Mouse (Mus musculus): ENCODE data around the gene Arhgap21.
A peak's percentile ranks its signal among the peaks of the same experiment; 100 is the strongest.

Gene Arhgap21

DNA sequence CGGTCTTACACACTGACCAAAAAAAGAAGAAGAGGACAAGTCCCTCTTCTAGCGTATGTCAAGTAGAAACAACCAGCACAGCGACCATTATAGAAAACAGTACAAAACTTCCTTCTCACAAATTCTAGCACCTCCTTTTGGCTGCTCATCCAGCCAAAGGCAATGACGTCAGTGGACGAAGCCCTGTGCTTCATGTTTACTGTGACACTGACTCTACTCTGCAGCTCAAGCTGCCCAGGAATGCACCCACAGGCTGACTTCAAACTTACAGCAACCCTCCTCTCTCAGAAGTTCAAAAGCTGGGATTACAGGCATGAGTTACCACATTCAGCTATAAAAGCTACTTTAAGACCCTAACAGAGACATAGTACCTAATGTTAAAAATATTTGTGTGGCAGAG, 72.2 kb downstream of the Arhgap21 start:
- no peak for DNase-seq (ENCODE audit: low read depth, low spot score)

DNA sequence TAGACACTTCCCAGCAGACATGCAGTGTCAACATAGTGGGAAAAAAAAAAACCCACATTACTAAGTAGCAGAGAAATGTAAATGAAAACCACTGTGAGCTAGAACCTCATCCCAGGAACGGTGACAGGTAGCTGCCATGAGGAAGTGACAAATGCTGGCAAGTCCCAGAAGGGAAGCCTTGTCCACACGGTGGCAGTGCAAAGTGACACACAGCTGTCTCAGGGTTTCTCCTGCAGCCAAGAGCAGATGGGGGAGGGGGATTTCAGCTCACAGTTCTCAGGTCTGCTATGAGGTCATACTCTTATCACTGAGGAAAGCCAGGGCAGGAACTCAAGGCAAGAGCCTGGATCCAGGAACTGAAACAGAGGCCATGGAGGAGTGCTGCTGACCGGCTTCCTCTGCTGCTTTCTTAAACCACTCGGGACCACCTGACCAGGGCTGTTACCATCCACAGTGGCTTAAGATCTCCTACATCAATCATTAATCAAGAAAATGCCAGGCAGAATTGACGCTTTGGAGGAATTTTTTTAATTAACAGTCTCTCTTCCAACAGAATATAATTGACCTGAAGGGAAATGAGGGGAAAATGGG, 74.5 kb downstream of the Arhgap21 start:
- DNase-seq (ENCODE audit: low read depth, low spot score) = peak; percentile 39

DNA sequence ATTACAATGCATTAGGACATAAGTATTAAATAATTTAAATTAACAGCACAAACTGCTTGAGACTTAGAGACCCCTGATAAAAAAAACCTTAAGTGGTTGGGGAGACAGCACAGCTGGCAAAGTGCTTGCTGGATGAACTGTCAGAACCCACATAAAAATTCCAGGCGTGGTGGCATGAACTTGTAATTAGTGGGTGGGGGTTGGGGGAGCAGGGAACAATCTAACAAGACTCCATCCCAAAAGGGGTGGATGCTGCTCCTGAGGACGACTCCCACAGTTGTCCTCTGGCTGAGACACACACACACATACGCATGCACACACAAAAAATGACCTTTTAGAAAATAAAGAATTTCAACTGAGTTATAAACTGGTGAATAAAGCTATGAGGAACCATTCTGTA, 79.9 kb downstream of the Arhgap21 start:
- no peak for DNase-seq (ENCODE audit: low read depth, low spot score)

DNA sequence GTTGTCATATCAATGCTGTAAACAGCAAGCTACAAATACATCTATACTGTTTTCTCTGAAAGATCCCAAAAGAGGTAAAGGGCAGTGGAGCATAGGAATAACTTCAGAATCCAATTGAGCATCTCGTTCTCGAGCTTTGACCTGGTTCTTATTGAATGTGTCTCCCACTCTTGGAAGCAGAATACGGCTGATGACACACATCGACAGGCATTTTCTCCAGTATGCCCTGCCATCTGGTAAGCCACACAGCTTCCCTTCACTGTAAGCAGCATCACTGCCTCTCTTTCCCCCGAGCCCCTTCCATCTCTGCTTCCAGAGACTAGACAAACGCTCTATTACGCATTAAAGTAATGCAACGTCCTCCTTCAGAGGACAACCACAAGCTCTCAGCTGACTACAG, 85.4 kb downstream of the Arhgap21 start:
- DNase-seq (ENCODE audit: low read depth, low spot score) = no peak

DNA sequence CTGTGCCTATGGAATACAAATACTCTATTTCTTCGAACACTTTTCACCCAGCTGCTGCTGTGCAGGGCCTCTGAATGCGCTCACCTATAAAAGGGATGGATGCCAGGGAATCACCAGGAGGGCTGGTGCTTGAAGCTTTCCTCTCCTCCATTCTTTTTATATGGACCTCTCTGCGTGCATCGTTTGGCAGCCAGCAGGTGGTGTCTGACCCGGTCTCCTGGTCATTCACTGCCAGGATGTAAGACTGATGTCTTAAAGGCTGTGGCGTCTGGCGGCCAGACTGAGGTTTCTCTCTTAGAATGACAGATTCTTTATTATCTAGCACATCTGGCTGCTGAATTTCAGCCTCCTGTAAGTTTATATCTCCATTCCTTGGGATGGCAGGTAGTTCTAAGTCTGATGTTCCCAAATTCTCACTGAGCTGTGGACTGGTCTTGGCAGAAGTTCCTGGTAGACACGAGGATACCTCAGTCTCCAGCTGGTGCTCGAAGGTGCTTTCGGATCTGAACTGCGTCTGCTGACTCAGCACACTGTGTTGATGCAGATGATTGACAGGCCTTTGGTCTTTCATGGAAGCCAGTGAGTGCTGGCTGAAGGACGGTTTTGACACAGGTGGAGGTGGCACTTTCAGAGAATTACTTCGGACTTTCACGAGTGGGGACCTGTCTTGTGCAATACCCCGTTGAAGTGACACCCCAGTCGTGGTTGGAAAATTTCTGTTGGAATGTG, 88.6 kb downstream of the Arhgap21 start:
- no peak for DNase-seq (ENCODE audit: low read depth, low spot score)

DNA sequence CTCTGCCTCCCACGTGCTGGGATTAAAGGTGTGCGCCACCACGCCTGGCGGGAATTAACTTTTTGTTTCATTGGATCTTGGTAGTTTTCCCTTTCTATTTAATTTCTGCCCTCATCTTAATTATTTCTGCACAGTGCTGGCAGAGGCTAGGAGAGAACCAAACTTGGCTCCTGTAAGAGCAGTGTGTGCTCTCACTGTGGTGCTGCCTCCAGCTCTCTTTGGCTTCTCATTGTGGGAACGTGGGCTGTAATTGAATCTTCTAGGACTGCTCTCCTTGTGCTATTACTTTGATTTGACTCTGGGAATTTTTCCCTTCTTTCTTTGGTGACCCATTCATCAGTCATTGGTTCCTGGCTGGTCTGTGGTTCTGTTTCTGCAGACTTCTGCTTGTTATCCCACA, 94.1 kb downstream of the Arhgap21 start:
- DNase-seq (ENCODE audit: low read depth, low spot score) = no peak

DNA sequence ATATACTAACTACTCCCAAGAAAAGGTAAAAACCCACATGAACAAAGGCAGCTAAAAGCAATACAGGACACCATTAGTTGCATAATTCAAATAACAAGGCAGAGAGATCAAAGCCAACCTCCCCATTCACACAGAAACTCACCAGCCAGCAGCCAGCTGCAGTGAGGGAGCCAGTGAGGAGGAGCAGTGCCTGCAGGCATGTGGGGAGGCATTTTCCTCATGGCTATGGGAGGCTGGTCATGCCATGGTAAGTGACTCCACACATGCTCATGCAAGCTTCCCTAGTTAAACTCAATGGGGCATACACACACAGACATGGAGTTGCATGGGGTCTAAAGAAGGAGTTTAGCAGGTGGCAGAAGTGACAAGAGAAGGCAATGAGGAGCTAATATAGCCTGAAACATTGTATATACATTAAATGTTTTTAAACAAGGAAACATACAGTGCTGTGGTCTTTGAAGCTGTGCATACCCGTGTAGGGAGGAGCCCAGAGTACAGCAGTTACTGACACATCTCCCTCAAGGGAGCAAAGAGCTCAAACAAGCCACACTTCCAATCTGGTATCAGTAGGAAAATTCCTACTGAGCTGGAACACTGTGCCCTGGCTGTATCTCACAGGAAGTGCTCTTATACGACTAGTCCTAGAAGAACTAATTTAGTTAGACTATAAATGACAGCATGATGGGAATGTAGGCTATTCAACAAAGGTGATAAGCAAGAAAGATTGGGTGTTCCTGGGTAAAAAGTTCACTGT, 99.3 kb downstream of the Arhgap21 start:
- DNase-seq (ENCODE audit: low read depth, low spot score) = no peak

DNA sequence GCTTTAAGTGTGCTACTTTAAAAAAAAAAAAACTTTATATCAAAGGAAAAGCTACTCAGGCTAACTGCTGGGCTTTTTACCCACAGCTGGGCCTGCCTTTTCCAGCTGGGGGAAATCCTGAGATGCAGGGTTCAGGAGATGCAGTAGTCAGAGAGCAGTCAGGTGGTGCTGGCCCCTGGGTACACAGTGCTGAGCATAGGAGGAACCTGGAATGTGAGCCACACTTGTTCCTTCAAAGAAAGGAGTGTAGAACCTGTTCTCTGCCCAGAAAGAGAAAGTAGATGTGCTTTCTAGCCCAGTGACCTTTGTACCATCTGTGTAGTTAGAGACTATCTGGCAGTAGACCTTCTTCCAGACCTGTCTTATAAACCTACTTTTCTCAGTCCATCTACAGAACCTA, 100.6 kb downstream of the Arhgap21 start:
- no peak for DNase-seq (ENCODE audit: low read depth, low spot score)

DNA sequence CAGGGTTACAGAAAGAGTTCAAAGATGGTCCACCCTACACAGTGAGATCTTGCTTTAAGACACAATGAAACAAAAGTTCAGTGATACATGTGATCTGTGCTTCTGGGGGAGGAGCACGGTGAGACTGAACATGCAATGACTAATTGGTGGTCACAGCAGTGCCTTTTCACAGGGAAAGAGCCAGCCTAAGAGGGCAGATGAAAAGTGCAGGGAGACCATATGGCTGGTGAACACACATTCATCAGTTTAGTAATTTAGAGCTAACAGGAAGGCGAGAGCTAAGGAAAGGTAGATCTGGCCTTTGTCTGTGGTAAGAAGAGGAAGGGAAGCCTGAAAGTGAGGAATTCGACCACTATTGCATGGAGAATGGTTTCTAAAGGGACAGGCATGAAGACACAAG, 102.9 kb downstream of the Arhgap21 start:
- no peak for DNase-seq (ENCODE audit: low read depth, low spot score)

DNA sequence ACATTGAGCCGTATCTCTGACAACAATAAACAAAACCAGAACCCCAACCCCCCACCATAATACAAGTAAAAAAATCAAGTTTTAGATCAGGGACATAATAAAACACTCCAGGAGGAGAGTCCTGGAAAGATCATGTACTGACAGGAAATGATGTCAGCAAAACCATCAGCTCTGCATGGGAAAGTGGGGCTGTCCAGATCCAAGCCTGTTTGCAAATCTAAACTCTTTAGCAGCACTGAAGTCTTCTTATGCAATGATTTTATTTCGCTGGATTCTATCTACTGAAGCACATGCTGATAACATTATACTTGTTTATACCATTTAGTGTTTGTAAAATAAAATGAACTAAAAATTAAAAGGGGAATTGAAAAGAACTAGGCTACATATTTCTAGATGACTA, 104.1 kb downstream of the Arhgap21 start:
- DNase-seq (ENCODE audit: low read depth, low spot score) = no peak

DNA sequence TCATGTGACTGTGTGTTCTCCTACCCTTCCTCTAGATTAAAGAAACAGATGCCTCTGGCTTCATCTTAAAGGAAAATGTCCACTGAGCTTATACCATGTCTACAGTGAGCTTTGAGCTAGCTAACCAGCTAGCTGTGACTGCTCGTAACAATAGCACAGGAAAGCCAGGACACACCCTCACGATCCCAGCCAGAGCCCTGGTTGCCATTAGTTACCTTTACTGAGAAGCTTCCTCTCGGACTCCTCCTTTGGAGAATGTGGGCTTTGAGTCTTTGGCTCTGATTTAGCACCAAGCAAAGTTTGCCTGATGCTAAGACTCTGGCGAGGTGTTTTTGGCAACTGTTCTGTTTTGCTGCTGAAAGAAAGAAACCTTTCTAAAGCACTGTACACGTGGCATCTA, 107.9 kb downstream of the Arhgap21 start:
- peak; percentile 13 for DNase-seq (ENCODE audit: low read depth, low spot score)

DNA sequence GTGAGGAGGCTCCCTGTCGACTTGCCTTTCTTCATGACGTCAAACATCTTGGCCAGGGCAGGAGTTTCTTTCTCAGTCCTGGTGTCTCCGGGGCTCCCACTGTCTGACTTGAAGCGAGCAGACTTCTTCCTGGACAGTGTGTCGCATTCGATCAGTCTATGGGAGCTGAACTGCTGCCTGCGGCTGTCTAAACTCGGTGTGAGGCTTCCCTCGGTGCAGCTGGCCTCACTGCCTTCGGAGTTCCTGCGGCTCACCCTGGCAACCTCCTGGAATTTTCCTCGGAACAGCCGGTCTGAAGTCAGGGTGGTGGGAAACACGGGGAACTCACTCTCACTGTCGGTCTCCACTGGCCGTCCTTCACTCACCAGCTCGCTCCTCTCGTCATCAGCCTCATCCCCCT, 119.3 kb downstream of the Arhgap21 start:
- no peak for DNase-seq (ENCODE audit: low read depth, low spot score)

DNA sequence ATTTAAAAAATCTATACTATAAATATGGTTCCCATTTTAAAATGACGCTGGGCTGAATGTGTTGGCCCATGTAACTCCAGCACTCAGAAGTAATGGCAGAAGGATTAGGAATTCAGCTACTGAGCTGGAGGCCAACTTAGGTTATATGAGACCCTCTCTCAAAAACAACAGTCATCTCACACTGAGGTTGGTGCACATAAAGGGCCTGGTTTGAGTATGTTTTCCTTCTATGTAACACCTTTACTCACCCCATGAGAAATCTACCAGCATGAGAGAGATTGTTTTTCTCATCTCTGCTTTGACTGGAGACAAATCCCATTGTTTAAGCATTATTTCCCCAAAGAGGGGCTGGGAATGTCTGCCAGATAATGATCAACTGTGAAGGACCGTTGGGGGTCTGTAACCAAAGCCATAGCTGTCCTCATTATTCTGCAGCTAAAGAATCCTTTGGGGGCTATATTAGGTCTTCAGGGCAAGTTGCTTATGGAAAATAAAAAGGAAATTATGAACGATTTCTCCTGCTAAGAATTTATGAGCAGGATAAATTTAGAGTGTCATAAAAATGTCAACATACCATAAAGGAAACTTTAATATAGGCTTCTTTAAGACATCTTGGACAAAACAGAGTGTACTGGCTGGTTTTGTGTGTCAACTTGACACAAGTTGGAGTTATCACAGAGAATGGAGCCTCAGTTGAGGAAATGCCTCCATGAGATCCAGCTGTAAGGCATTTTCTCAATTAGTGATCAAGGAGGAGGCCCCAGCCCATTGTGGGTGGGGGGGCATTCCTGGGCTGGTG, 136.9 kb downstream of the Arhgap21 start:
- no peak for DNase-seq (ENCODE audit: low read depth, low spot score)

DNA sequence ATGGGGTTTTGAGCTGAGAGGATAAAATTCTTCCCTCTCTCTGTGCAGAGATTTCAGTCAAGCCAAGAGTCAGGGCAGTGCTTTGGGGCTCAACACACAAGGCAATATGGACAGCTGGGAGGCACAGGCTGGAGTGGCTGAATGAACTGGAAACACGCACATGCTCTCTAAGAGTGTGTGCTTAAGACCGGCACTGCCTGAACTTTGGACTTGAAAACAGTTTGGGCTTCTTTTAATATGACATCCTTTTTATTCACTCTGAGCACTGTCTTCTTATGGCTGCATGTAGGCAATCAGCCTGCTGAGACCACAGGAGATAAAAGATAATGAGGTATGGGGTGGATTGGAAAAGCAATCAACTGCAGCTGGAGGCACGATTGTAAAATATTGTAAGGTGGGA, 137.8 kb downstream of the Arhgap21 start:
- DNase-seq (ENCODE audit: low read depth, low spot score) = no peak

DNA sequence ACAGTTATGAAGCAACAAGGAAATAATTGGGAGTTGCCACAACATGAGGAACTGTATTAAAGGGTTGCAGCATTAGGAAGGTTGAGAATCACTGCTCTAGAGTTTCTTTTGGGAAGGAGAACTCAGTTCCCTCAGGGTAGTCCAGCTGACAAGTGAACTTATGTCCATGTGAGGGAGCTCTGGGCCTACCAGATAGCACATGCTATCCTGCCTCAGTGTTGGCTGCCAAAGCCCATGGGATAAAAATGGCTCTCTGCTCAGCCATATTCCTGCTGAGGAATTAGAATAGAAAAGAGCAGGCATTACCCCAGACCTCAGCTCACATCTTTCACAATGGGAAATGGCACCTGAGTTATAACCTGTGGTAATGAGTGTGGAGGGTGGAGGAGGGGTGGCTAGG, 142.4 kb downstream of the Arhgap21 start:
- DNase-seq (ENCODE audit: low read depth, low spot score) = no peak

DNA sequence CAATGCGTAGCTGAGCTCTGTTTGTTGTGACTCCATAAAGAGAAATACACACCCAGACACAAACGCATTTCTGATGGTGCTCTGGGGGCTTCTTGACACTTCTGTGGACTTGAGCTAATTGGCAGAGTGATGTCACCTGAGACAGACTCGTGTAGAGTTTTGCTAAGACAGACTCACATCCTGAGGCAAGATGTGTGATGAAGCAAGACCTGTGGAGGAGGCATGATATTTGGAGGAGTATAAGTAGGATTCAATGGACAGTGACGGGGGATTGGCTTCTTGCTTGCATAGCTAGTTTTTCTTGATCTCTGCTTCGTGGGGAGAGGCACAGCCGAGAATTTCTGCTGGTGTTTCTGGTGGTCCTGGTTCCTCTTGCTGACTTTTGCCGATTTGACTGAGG, 150.5 kb downstream of the Arhgap21 start:
- no peak for DNase-seq (ENCODE audit: low read depth, low spot score)

DNA sequence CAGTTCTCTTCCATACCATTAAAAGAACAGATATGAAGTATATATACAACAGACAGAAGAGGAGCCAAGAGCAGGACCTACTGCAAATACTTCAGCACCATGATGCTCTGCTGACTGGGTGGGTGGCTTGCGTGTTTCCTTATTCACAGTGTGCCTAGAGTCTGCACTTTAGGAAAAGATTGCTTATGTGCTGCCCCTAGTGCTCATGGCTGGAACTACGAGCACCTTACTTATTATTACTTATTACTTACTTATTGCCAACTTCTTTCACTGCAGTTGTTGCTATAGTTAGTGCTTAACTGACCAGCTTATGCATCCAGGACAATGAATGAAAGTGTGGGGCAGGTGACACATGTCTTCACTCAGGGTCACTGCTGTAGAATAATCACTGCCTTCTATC, 154.7 kb downstream of the Arhgap21 start:
- DNase-seq (ENCODE audit: low read depth, low spot score) = no peak

DNA sequence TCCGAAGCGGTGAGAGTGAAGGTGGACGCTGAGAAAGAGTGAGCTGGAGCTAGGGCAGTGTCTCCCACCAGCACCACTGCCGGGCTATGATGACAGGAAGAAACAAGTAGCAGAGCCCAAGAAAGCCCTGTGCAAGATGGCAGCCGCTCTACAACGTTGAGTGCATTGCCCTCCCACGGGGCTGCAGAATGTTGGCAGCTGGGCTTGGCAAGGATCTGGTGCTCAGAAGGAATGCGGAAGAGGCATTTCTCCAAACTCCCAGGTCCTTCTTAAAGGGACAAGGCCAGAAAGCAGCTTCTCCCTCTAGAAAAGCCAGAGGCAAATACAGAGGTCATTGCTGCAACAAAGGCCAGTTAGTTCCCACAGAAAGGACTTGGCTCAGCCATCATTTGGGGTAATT, 157.2 kb downstream of the Arhgap21 start:
- no peak for DNase-seq (ENCODE audit: low read depth, low spot score)

DNA sequence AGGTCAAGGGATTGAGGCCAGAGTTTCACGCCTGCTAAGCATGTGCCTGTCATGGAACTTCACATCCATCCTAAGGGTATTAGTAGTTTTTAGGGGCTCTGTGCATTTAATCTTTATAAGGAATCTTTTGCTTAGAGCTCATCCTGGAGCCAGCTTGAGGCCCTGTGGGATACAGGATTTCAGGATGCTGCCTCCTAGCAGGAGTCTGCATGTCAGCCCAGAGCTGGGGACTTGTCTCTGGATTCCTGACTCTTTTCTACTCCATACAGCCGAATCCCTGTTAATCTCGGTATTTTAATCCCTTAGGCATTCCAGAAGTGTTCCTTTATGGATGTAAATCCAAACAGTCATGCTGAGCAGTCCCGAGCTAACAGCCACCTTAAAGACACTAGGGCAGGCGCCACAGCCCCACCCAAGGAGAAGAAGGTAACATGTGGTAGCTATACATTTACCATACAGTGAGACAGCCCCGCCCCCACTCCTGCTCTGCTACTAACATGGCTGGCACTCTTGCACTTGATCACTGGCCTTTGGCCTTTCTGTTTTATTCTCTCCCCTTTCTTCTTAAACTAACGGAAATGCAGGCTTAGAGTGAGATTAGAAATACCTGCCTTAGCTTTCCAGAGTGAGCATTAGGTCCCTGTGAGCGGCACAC, 167.3 kb downstream of the Arhgap21 start:
- no peak for DNase-seq (ENCODE audit: low read depth, low spot score)
